Mouse (Mus musculus) heart, postnatal 0 days (tissue): ENCODE results near the gene Vsig10.

ENCODE experiments used
- CTCF ChIP-seq: IDR thresholded peaks from 2 replicates; pipeline ENCODE4 v1.5.1; 2016; ENCODE audit warnings: antibody characterized with exemption, control low read depth, low read depth
- EP300 ChIP-seq: IDR thresholded peaks from 2 replicates; pipeline ENCODE4 v1.6.1; 2016; ENCODE audit warnings: antibody characterized with exemption, low read depth

GRCm38 (mm10) chr5:117364821-117365220 is 45.9 kb downstream of the Vsig10 start:
- TF ChIP-seq CTCF = no peak
- no peak for TF ChIP-seq EP300
